Mouse (Mus musculus) hindbrain, embryonic 16.5 days (tissue): ENCODE data around the gene Dock3. TPM values are rescaled to one million over a fixed set of nuclear protein-coding genes. Genes with fewer than 3 reads are reported as not detected.
"Not testable (repeated sequence)": the region's sequence is repeated elsewhere in the genome, so short reads cannot be mapped to it uniquely, and the experiment has no call there.

Experiments used
- ATAC-seq: fragments of 200-750 bp; cut with Nextera tagmentation; 2 replicates; pipeline ENCODE4 v1.8.0; 2017; ENCODE audit warnings: moderate TSS enrichment, moderate library complexity
- H3K27ac ChIP-seq: fragments of 300-500 bp; sonication (generic); 2 replicates; pipeline ENCODE4 v1.5.1; 2014; ENCODE audit warnings: low read depth, mild to moderate bottlenecking, control low read depth, low read length, moderate library complexity
- H3K27me3 ChIP-seq: fragments of 300-500 bp; sonication (generic); replicated peaks from 2 replicates; pipeline ENCODE4 v1.6.1; 2014; ENCODE audit warnings: low read length; ENCODE audit not compliant: control insufficient read depth, insufficient read depth
- H3K36me3 ChIP-seq: fragments of 300-500 bp; sonication (generic); 2 replicates; pipeline ENCODE4 v1.6.1; 2014; ENCODE audit warnings: mild to moderate bottlenecking, low read length, moderate library complexity, mixed read lengths; ENCODE audit not compliant: control insufficient read depth, insufficient read depth
- H3K4me1 ChIP-seq: fragments of 300-500 bp; sonication (generic); 2 replicates; pipeline ENCODE4 v1.6.1; 2014; ENCODE audit warnings: low read depth, low read length; ENCODE audit not compliant: control insufficient read depth, insufficient read depth
- H3K4me2 ChIP-seq: fragments of 300-500 bp; sonication (generic); 2 replicates; pipeline ENCODE4 v1.6.1; 2014; ENCODE audit warnings: mild to moderate bottlenecking, low read length, control low read depth, moderate library complexity
- H3K4me3 ChIP-seq: fragments of 300-500 bp; sonication (generic); 2 replicates; pipeline ENCODE4 v1.5.1; 2014; ENCODE audit warnings: mild to moderate bottlenecking, low read length, control low read depth, moderate library complexity
- H3K9ac ChIP-seq: fragments of 300-500 bp; sonication (generic); 2 replicates; pipeline ENCODE4 v1.6.1; 2014; ENCODE audit warnings: low read depth, mild to moderate bottlenecking, control low read depth, low read length, moderate library complexity
- H3K9me3 ChIP-seq: fragments of 300-500 bp; sonication (generic); 2 replicates; pipeline ENCODE4 v1.6.1; 2014; ENCODE audit warnings: mild to moderate bottlenecking, low read length, moderate library complexity; ENCODE audit not compliant: control insufficient read depth
- WGBS: fragments of 180-500 bp; shearing (Covaris S2); extraction: QIAGEN DNeasy Blood & Tissue Kit; methylation state at CpG from one replicate; pipeline ENCODE4 v1.1.7; 2014; 5-methylcytosine and 5-hydroxymethylcytosine counted together
- polyA plus RNA-seq: library from polyadenylated mRNA; unstranded; fragments of >200 nt; fragmentation: Nextera tagmentation; extraction: Ambion mirVana; gene quantifications from 2 replicates; pipeline ENCODE4 v1.2.1, GENCODE M21; 2015

Dock3 gene
- polyA plus RNA-seq, 1 experiment from 2014 or later: 14.4 TPM

- no peaks in the 10 kb centered on the region for H3K9me3 ChIP-seq
- no peak overlapping the region for H3K4me2 ChIP-seq
- no peak overlapping the region for H3K9ac ChIP-seq
- 76% methylated on average over 6 of the region's 6 CpGs for WGBS
- H3K4me1 ChIP-seq: peaks cover 15% of the 10 kb centered on the region
- H3K27ac ChIP-seq: no peak overlapping the region
- H3K4me3 ChIP-seq: no peak overlapping the region
- H3K36me3 ChIP-seq: no peaks in the 10 kb centered on the region
- ATAC-seq: peak; percentile 47; the same call in 1 of the 2 replicates
- no peaks in the 10 kb centered on the region for H3K27me3 ChIP-seq
Measured at GRCm38 (mm10) chr9:107249154-107249553, 17.4 kb upstream of the Dock3 start.

- H3K9ac ChIP-seq: no peak overlapping the region
- H3K9me3 ChIP-seq: no peaks in the 10 kb centered on the region
- H3K4me1 ChIP-seq: no peaks in the 10 kb centered on the region
- no peak overlapping the region for H3K27ac ChIP-seq
- ATAC-seq: no peak
- no peaks in the 10 kb centered on the region for H3K36me3 ChIP-seq
- no peak overlapping the region for H3K4me2 ChIP-seq
- no peak overlapping the region for H3K4me3 ChIP-seq
- 0 out of 2 replicates have a peak, but pooled peaks cover 2% of the 10 kb centered on the region for H3K27me3 ChIP-seq
- WGBS: 65% methylated on average over 4 of the region's 4 CpGs
Measured at GRCm38 (mm10) chr9:107246170-107246569, 14.5 kb upstream of the Dock3 start.

DNA sequence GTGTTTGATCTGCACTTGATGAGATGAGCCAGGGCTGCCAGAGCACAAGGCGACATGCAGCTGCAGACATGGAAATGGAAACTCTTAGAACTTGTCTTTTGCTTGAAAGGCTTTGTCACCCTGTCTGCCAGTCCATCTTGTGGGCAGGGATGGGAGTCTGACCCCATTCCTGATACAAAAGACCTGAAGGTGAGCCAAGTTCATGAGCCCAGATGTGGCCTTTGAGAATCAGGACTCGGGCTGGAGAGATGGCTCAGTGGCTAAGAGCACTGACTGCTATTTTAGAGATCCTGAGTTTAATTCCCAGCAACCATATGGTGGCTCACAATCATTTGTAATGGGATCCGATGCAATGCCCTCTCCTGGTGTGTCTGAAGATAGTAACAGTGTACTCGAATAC is 13.6 kb upstream of the Dock3 start:
- 0 out of 2 replicates have a peak, but pooled peaks cover 2% of the 10 kb centered on the region for H3K27me3 ChIP-seq
- H3K4me3 ChIP-seq: no peak overlapping the region
- no peaks in the 10 kb centered on the region for H3K36me3 ChIP-seq
- no peak overlapping the region for H3K9ac ChIP-seq
- H3K27ac ChIP-seq: no peak overlapping the region
- H3K4me2 ChIP-seq: no peak overlapping the region
- no peaks in the 10 kb centered on the region for H3K9me3 ChIP-seq
- no peak for ATAC-seq
- H3K4me1 ChIP-seq: no peaks in the 10 kb centered on the region
- 81% methylated on average over 4 of the region's 4 CpGs for WGBS

DNA sequence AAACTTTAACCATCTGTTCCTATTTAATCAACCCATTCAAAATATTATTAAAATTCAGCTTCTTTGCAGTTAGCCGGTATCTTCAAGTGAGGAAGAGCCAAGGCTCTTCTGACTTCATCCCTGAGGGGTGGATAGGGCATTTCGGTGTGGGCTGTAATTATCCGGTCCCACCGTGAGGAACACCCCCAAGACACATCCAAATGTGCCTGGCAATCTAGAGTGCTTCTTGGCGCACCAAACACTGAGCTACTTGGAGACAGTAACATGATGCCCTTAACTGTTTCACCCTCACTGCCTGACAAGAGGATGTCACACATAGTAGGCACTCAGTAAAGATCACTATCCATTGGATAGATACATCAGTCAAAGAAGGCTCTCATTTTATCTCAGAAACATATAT is 4.4 kb upstream of the Dock3 start:
- Histone ChIP-seq H3K27me3 (peaks cover 10% of the 10 kb centered on the region), H3K9ac (no peak overlapping the region), H3K4me3 (no peak overlapping the region), H3K9me3 (no peaks in the 10 kb centered on the region), H3K36me3 (no peaks in the 10 kb centered on the region), H3K4me2 (no peak overlapping the region), H3K4me1 (no peaks in the 10 kb centered on the region), H3K27ac (no peak overlapping the region)
- WGBS: 74% methylated on average over 5 of the region's 5 CpGs
- no peak for ATAC-seq

GRCm38 (mm10) chr9:107235261-107235660 is 3.6 kb upstream of the Dock3 start:
- Histone ChIP-seq H3K4me3 (no peak overlapping the region), H3K9me3 (no peaks in the 10 kb centered on the region), H3K4me1 (0 out of 2 replicates have a peak, but pooled peaks cover under 1% of the 10 kb centered on the region), H3K27me3 (peaks cover 10% of the 10 kb centered on the region), H3K27ac (no peak overlapping the region), H3K9ac (no peak overlapping the region), H3K36me3 (no peaks in the 10 kb centered on the region), H3K4me2 (no peak overlapping the region)
- ATAC-seq: no peak
- WGBS: 63% methylated on average over 5 of the region's 5 CpGs

- WGBS: 22% methylated on average over 9 of the region's 9 CpGs
- peak overlapping the region; percentile 100 for H3K9ac ChIP-seq
- H3K36me3 ChIP-seq: no peaks in the 10 kb centered on the region
- ATAC-seq: no peak; the same call in 1 of the 2 replicates
- H3K27me3 ChIP-seq: peaks cover 10% of the 10 kb centered on the region
- peak overlapping the region; percentile 86 for H3K27ac ChIP-seq
- H3K4me3 ChIP-seq: peak overlapping the region; percentile 94
- peaks cover 4% of the 10 kb centered on the region; the same call in 1 of the 2 replicates for H3K4me1 ChIP-seq
- peak overlapping the region; percentile 71 for H3K4me2 ChIP-seq
- H3K9me3 ChIP-seq: no peaks in the 10 kb centered on the region
Measured at GRCm38 (mm10) chr9:107232140-107232539, 431 bp upstream of the Dock3 start.

DNA sequence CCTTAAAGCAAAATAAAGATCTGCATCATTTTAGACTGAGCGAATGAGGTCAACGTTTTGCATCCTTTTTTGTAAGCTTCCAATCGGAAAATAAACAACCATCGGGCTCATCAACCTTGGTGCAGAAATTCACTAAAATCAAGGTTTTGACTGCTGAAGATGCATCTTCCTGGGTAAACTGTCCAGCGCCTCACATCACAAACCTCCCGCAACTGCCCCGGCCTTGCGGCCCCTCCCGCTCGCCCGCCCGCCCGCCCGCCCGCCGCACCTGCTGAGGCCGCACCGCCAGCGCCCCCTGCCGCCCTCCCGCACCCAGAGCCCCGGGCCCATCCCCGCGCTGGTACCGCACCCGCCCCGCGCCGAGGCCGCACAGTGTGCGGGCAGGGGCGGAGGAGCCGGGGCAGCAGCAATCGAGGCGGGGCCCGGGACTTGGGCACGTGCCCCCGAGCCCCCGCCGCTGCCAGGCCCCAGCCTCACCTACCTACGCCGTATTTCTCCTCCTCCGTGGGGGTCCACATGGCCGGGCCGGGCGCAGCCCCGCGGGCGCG is 644 bp downstream of the Dock3 start:
- H3K4me1 ChIP-seq: peaks cover 4% of the 10 kb centered on the region; the same call in 1 of the 2 replicates
- no peaks in the 10 kb centered on the region for H3K36me3 ChIP-seq
- peak overlapping the region; percentile 100 for H3K9ac ChIP-seq
- peak overlapping the region; percentile 94 for H3K4me3 ChIP-seq
- peak overlapping the region; percentile 71 for H3K4me2 ChIP-seq
- ATAC-seq: peak; percentile 87
- no peaks in the 10 kb centered on the region for H3K9me3 ChIP-seq
- peaks cover 10% of the 10 kb centered on the region for H3K27me3 ChIP-seq
- peak overlapping the region; percentile 86 for H3K27ac ChIP-seq
- 1% methylated on average over 45 of the region's 50 CpGs for WGBS

- Histone ChIP-seq H3K4me2 (no peak overlapping the region), H3K9ac (no peak overlapping the region), H3K4me3 (no peak overlapping the region), H3K4me1 (peaks cover 2% of the 10 kb centered on the region; the same call in 1 of the 2 replicates), H3K27me3 (no peaks in the 10 kb centered on the region), H3K27ac (no peak overlapping the region), H3K9me3 (no peaks in the 10 kb centered on the region), H3K36me3 (no peaks in the 10 kb centered on the region)
- WGBS: 85% methylated on average over 1 of the region's 1 CpGs
- ATAC-seq: peak; percentile 48; the same call in 1 of the 2 replicates
Measured at GRCm38 (mm10) chr9:107224597-107224996, 7.1 kb downstream of the Dock3 start.

GRCm38 (mm10) chr9:107174831-107175230 is 56.9 kb downstream of the Dock3 start:
- not testable (repeated sequence) for H3K9me3 ChIP-seq, H3K9ac ChIP-seq, ATAC-seq, H3K36me3 ChIP-seq, H3K27ac ChIP-seq, H3K4me3 ChIP-seq, H3K4me1 ChIP-seq, H3K27me3 ChIP-seq, H3K4me2 ChIP-seq
- 96% methylated on average over 1 of the region's 1 CpGs for WGBS
